Mouse (Mus musculus) bone marrow macrophage, adult 2 months (primary cell): Measurements from ENCODE around the gene Bnip2.

Experiments used
- CTCF ChIP-seq: IDR thresholded peaks from 2 replicates; pipeline ENCODE4 v1.5.1; 2012; ENCODE audit warnings: low read depth, mild to moderate bottlenecking, low read length, moderate library complexity
- POLR2A ChIP-seq: IDR thresholded peaks from 2 replicates; pipeline ENCODE4 v1.6.1; 2012; ENCODE audit warnings: mild to moderate bottlenecking, low read depth, low read length, borderline replicate concordance

DNA sequence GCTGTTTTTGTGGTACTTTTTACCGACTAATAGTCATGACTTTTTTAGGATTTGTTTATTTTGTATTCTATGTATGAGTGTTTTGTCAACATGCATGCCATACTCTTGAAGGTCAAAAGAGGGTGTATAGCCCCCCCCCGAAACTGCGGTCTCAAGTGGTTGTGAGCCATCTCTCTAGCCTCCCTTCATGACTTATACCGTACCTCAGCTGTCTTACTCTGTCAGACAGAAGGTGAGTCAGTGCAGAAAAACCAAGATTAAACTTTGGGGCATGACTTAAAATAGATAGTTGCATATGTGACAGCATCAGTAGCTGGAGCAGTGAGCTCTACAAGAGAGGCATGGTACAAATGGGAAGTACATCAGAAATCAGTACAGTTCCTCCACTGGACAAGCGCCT lies 5.3 kb downstream of the Bnip2 start:
- TF ChIP-seq CTCF (no peak), POLR2A (no peak)
